Mouse (Mus musculus): ENCODE data around the gene Aph1a.
"Not testable (repeated sequence)": the region's sequence is repeated elsewhere in the genome, so short reads cannot be mapped to it uniquely, and the experiment has no call there.

Gene Aph1a

DNA sequence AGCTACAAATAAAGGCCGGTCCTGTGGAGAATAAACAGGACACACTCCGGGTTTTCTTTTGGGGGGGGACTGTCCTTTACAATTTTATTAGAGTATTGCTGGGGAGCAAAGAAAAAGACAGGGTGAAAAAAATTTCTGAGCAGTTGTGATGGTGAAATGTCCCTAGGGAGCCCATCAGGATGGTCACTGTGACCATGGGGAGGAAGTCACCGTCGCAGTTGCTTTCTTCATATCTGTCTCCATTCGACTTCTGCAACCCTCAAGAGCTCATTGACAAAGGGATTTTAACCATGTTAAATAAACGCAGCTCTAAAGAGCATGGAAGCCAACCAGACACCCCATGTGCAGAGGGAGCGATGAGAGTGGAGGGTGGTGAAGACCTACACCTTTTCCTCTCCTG is 23.0 kb downstream of the Aph1a start:
- DNase-seq (ENCODE audit: low spot score in 2 of 2) = no peak

GRCm38 (mm10) chr3:95920532-95920931 is 26.8 kb downstream of the Aph1a start:
- not testable (repeated sequence) for DNase-seq (ENCODE audit: low spot score in 2 of 2)

GRCm38 (mm10) chr3:95923429-95923828 is 29.7 kb downstream of the Aph1a start:
- DNase-seq (ENCODE audit: low spot score in 2 of 2) = not testable (repeated sequence)

- no peak for DNase-seq (ENCODE audit: low spot score in 2 of 2)
These were observed 30.4 kb downstream of the Aph1a start for GRCm38 (mm10) chr3:95924185-95924584.

GRCm38 (mm10) chr3:95925087-95925486 is 31.3 kb downstream of the Aph1a start:
- DNase-seq (ENCODE audit: low spot score in 2 of 2) = no peak

- DNase-seq (ENCODE audit: low spot score in 2 of 2) = no peak
These were observed 34.5 kb downstream of the Aph1a start for GRCm38 (mm10) chr3:95928261-95928657.

DNA sequence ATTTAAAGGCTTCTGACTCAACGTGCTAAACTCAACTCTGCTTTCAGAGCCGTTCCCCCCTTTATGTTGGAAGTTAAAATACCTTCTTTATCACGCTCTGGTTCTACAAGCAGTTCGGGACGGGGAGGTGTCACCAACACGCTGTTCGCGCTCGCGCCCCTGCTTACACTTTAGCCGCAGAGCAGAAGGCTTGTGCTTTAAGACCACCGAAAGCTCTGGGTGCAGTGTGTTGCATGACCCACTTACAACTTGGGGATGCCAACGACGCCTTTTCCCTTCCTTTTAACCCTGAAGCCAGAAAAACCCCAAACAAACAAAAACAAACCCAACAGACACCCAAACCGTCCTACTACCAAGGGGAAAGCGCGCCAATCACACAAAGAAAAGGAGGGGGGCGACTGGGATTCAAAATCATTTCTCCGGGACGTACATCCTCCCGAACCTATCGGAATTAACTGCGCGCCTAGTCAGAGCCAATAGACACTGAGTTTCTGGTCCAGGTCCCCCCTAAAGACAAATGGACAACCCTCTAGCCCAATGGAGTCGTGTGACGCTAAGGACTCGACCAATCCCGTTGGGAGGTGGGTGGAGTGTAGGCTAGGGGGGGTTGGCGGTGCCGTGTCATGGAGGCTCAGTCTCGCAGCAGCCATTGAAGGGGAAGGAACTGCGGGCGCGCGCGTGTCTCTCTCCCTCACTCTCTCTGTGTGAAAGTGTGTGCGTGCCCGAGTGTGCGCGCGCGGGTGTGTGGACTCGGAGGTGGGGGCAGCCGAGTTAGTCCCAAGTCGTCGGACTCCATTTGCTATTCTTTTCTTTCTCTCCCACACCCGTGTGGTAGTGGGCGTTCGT is 35.1 kb downstream of the Aph1a start, which contains the start of gene Anp32e:
Anp32e (plus strand) TSS at position 589 of the 846 bp plus-strand sequence.
- DNase-seq (ENCODE audit: low spot score in 2 of 2) = peak; percentile 99

GRCm38 (mm10) chr3:95929581-95930470 is 36.1 kb downstream of the Aph1a start:
- DNase-seq (ENCODE audit: low spot score in 2 of 2) = peak; percentile 28 to 39

DNA sequence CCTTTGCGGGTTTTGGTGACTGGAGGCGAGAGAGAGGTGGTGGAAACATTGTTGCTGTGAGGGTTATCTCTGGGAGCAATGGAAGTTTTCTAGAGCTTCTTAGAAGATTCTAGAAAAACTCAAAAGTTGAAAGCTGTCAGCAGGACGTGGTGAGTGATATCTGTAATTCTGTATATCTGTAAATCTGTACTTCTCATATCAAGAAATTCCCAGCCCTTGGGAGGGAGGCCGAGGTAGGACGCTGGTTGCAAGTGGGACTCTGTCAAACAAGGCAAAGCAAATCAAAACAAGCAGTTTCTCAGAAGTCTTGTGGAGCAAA is 36.7 kb downstream of the Aph1a start:
- DNase-seq (ENCODE audit: low spot score in 2 of 2) = no peak

GRCm38 (mm10) chr3:95931471-95931870 is 37.7 kb downstream of the Aph1a start:
- no peak for DNase-seq (ENCODE audit: low spot score in 2 of 2)

DNA sequence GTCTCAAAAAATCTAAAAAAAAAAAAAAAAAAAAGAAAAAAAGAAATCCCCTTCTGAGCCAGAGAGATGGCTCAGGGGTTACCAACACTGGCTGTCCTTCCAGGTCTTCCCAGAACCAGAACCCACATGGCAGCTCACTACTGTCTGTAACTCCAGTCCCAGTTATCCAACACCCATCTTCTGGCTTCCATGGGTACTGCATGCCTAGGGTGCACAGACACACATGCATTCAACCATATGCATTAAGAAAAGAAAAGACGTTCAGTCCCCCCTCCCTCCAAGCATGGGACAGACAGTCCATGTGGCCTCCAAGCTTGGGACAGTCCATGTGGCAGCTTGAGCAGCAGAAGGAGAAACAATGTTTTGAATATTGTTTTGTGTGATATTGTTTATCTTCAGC is 38.4 kb downstream of the Aph1a start:
- DNase-seq (ENCODE audit: low spot score in 2 of 2) = no peak

- no peak for DNase-seq (ENCODE audit: low spot score in 2 of 2)
These were observed 38.8 kb downstream of the Aph1a start for GRCm38 (mm10) chr3:95932566-95932965.

DNA sequence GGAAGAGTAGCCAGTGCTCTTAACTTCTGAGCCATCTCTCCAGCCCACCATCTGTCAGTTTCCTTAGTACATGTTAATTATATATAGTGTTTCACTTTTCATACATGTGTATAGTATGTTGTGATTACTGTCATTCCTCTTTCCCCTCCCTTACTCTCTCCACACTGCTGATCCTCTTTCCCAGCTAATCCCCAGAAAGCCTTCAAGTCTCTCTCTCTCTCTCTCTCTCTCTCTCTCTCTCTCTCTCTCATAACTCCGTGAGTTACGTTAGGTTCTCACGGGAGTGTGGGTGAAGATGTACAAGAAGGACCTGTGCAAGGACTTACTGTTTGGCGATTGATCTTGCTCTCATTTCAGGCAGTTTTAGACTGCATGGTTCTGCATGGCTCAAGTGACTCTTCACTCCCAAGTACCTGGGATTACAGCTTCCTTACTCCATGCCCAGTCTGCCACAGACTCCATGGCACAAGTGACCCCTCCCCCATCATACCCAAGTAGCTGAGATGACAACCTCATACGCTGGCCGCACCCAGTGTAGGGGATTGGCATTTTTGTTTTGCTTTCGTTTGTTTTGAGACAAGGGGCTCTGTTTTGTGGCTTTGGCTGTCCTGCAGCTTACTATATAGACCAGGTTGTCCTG is 39.5 kb downstream of the Aph1a start:
- DNase-seq (ENCODE audit: low spot score in 2 of 2) = no peak

DNA sequence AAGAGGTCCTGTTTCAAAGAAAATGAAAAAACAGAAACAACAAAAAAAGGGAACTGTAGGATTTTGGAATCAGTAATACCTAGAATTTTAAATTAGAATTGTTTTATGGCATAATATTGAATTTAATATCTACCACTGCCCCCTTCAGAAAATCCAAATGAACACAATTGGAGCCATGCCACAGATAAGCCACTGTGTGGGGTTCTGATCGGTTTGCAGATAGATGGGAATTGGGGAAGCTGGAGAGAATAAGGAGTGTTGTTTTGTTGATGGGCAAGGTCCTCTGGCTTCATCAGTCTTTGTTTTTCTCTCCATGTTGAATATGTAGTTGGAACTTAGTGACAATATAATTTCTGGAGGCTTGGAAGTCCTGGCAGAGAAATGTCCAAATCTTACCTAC is 40.7 kb downstream of the Aph1a start:
- no peak for DNase-seq (ENCODE audit: low spot score in 2 of 2)

DNA sequence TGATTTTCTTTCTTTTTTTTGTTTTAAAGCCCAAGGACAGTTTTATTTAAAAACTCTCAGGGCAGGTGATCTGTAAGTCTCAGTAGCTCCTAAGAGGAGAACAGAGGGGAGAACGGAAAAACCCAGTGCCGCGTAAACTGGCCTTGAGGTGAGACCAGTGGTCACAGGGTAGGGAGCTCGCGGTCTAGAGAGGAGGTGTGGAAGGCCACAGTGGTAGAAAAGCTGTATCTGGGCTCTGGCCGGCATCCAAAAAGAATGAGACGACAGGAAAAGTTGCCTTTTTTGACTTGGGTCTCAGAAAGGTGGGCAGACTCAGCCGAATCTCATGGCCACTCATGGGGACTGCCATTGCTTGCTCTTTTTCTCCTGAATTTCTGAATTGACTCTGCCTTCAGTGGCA is 44.4 kb downstream of the Aph1a start:
- no peak for DNase-seq (ENCODE audit: low spot score in 2 of 2)

DNA sequence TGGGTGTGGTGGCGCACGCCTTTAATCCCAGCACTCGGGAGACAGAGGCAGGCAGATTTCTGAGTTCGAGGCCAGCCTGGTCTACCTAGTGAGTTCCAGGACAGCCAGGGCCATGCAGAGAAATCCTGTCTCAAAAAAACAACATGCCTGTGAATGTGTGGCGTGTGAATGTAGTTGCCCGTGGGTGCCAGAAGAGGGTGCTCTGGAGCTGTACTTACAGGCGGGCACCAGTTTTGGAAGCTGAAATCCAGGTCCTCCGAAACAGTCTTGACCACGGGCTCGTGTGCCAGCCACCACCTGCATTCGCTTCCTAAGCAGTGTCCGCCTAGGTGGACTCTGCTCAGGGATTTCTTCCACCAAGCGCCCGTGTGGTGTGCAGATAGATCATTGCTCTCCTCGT is 45.1 kb downstream of the Aph1a start:
- DNase-seq (ENCODE audit: low spot score in 2 of 2) = no peak

GRCm38 (mm10) chr3:95942749-95943148 is 49.0 kb downstream of the Aph1a start:
- no peak for DNase-seq (ENCODE audit: low spot score in 2 of 2)

DNA sequence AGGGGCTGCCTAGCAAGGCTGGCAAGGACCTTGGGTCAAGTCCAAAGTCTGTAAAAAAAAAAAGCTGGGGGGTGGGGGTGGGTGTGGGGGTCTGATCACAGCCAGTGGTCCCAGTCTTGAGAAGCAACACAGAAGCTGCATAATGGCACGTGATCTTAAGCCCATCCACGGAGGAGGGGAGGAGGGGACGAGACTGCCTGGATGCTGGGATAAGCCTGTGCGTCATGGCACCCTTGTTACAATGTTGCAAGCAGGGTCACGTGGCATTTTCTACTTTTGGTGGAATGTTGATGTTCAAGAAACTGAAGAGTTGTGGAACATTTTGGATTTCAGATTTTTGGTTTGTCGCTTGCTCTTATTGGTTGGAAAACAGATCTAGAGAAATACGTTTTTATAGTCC is 49.5 kb downstream of the Aph1a start:
- DNase-seq (ENCODE audit: low spot score in 2 of 2) = no peak

DNA sequence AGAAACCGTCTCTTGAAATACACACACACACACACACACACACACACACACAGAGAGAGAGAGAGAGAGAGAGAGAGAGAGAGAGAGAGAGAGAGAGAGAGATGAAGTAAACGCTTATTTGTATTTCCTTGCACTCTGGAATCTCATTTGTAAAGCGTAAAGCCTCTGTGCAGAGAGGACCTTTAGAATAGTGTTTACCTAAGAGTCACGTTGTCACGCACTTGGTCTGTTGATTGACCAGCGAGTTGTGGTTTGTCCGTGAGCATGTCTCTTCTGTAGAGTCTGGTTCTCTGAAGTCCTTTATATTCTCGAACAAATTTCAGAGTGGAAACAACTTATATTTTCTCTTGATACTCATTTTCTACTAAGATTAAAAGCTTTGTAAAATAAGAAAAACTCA is 51.0 kb downstream of the Aph1a start:
- DNase-seq (ENCODE audit: low spot score in 2 of 2) = no peak

DNA sequence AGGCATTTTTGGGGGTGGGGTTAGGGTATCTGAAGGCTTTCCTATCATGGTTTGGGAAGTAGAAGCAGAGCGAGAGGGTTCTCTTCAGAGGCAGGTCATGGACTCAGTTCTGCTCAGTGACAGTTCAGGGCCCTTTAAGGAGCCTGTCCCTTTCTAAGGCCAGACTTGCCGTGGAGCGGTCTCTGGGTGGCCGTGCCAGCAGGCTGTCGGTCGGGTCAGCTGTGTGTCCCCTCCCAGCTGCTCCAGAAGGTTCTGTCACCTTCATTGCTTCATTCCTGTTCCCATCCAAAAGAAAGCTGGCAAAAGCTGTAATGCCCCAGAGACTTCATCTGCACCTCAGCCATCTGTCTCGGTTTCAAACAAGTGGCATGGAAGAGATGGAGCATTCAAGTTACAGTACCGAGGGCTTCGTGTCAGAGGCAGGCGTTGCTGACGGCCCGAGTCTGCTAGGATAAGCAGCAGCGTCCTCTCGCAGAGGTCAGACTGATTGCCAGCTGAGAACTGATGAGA is 52.0 kb downstream of the Aph1a start:
- DNase-seq (ENCODE audit: low spot score in 2 of 2) = no peak
